Mouse (Mus musculus) G1E-ER4 (cell line): ENCODE results near the gene Srpr. TPM values are rescaled to one million over a fixed set of nuclear protein-coding genes. Genes with fewer than 3 reads are reported as not detected.

Source experiments
- GATA1 ChIP-seq: IDR thresholded peaks from one replicate; pipeline ENCODE4 v1.8.0; 2012; ENCODE audit warnings: low read length, inconsistent platforms
- polyA plus RNA-seq: library from polyadenylated mRNA; stranded (reverse); fragments of >175 nt; gene quantifications from 2 replicates; pipeline ENCODE4 v1.2.3, GENCODE M21; 2012

Srpr gene
- polyA plus RNA-seq = 4.6 and 4.8 TPM in 2 replicates

GRCm38 (mm10) chr9:35199772-35200471 is at the start of gene Srpr, which contains the start of gene Tirap:
TSS of gene Srpr (plus strand) at chr9:35200175.
TSS of gene Tirap (minus strand) at chr9:35200291.
- TF ChIP-seq GATA1 = no peak

GRCm38 (mm10) chr9:35152923-35153322 is 47.1 kb upstream of the Srpr start:
- no peak for TF ChIP-seq GATA1

GRCm38 (mm10) chr9:35156002-35156710 is 43.8 kb upstream of the Srpr start:
- TF ChIP-seq GATA1 = no peak

- no peak for TF ChIP-seq GATA1
Observed at GRCm38 (mm10) chr9:35156862-35157261, 43.1 kb upstream of the Srpr start.

GRCm38 (mm10) chr9:35158477-35158876 is 41.5 kb upstream of the Srpr start:
- no peak for TF ChIP-seq GATA1

- no peak for TF ChIP-seq GATA1
Observed at GRCm38 (mm10) chr9:35160662-35161061, 39.3 kb upstream of the Srpr start.

- no peak for TF ChIP-seq GATA1
Observed at GRCm38 (mm10) chr9:35161721-35162120, 38.3 kb upstream of the Srpr start.

- no peak for TF ChIP-seq GATA1
Observed at GRCm38 (mm10) chr9:35163011-35163690, 36.8 kb upstream of the Srpr start.

GRCm38 (mm10) chr9:35164142-35164874 is 35.7 kb upstream of the Srpr start:
- peak; percentile 25 for TF ChIP-seq GATA1

- TF ChIP-seq GATA1 = no peak
Observed at GRCm38 (mm10) chr9:35166144-35166797, 33.7 kb upstream of the Srpr start.

- TF ChIP-seq GATA1 = no peak
Observed at GRCm38 (mm10) chr9:35166798-35167635, 33.0 kb upstream of the Srpr start.

- TF ChIP-seq GATA1 = no peak
Observed at GRCm38 (mm10) chr9:35170071-35170470, 29.9 kb upstream of the Srpr start.

- TF ChIP-seq GATA1 = no peak
Observed at GRCm38 (mm10) chr9:35173331-35173730, 26.6 kb upstream of the Srpr start.
